Mouse (Mus musculus): ENCODE results near the gene Zdhhc7.

- TF ChIP-seq CTCF (conservative IDR thresholded peaks at IDR 0.05; ENCODE audit: low read length) (no peak), NANOG (IDR thresholded peaks at IDR 0.05; ENCODE audit: borderline replicate concordance, low read length) (no peak)
Measured at GRCm38 (mm10) chr8:120072259-120072658, 29.0 kb downstream of the Zdhhc7 start.

Data from E14TG2a.4 (cell line).